Mouse (Mus musculus) cerebellum, adult 11 months (tissue): ENCODE measurements at regions not wholly inside any gene's neighbourhood (a gene's known extent, or its start where the extent isn't known, plus 50 kb on each side); places are given as distances from the start of the nearest gene placed in this dataset.

Experiments
- DNase-seq: peaks from one replicate; pipeline ENCODE4 v3.0.0; 2022

- DNase-seq, result no peak
These were observed 128.6 kb upstream of the Pum3 start for GRCm38 (mm10) chr19:27558199-27558598.

- no peak for DNase-seq
These were observed 127.1 kb upstream of the Pum3 start for GRCm38 (mm10) chr19:27556697-27557096.

GRCm38 (mm10) chr19:27554841-27555240 lies 125.2 kb upstream of the Pum3 start:
- no peak for DNase-seq

- no peak for DNase-seq
These were observed 123.6 kb upstream of the Pum3 start for GRCm38 (mm10) chr19:27553266-27553665.

GRCm38 (mm10) chr19:27537746-27538145 lies 108.1 kb upstream of the Pum3 start:
- no peak for DNase-seq

- no peak for DNase-seq
These were observed 107.4 kb upstream of the Pum3 start for GRCm38 (mm10) chr19:27537066-27537465.

- no peak for DNase-seq
These were observed 98.4 kb upstream of the Pum3 start for GRCm38 (mm10) chr19:27527940-27528558.

- DNase-seq, result no peak
These were observed 89.9 kb upstream of the Pum3 start for GRCm38 (mm10) chr19:27519326-27520061.

- DNase-seq, result no peak
These were observed 84.6 kb upstream of the Pum3 start for GRCm38 (mm10) chr19:27514267-27514666.

GRCm38 (mm10) chr19:27513535-27513934 lies 83.9 kb upstream of the Pum3 start:
- DNase-seq, result no peak

- DNase-seq, result no peak
These were observed 81.7 kb upstream of the Pum3 start for GRCm38 (mm10) chr19:27511340-27511739.

- DNase-seq, result peak; percentile 46
These were observed 80.5 kb upstream of the Pum3 start for GRCm38 (mm10) chr19:27509956-27510639.

- no peak for DNase-seq
These were observed 68.7 kb upstream of the Pum3 start for GRCm38 (mm10) chr19:27498278-27498677.

- DNase-seq, result no peak
These were observed 62.8 kb upstream of the Pum3 start for GRCm38 (mm10) chr19:27492468-27492867.

GRCm38 (mm10) chr19:27491873-27492272 lies 62.2 kb upstream of the Pum3 start:
- DNase-seq, result no peak

GRCm38 (mm10) chr19:27489053-27489452 lies 59.4 kb upstream of the Pum3 start:
- no peak for DNase-seq
